Mouse (Mus musculus): Measurements from ENCODE around the gene Chd9.

- no peak for TF ChIP-seq CTCF (conservative IDR thresholded peaks at IDR 0.05; ENCODE audit: insufficient read depth, insufficient read length, low read depth, low read length)
- no peak for TF ChIP-seq POLR2A (IDR thresholded peaks at IDR 0.05; ENCODE audit: low read depth, low read length)
Measured at GRCm38 (mm10) chr8:90862038-90862437, 33.9 kb downstream of the Chd9 start.
